Mouse (Mus musculus) c-Kit-positive CD71-negative TER-119-negative erythroid progenitor cells, embryonic 14.5 days (primary cell): ENCODE measurements at regions not wholly inside any gene's neighbourhood (a gene's known extent, or its start where the extent isn't known, plus 50 kb on each side); places are given as distances from the start of the nearest gene placed in this dataset.
"Not testable (repeated sequence)": the region's sequence is repeated elsewhere in the genome, so short reads cannot be mapped to it uniquely, and the experiment has no call there.

ENCODE experiments used
- DNase-seq: peaks from one replicate; pipeline ENCODE4 v3.0.0-alpha.2; 2013; ENCODE audit warnings: low read depth

DNA sequence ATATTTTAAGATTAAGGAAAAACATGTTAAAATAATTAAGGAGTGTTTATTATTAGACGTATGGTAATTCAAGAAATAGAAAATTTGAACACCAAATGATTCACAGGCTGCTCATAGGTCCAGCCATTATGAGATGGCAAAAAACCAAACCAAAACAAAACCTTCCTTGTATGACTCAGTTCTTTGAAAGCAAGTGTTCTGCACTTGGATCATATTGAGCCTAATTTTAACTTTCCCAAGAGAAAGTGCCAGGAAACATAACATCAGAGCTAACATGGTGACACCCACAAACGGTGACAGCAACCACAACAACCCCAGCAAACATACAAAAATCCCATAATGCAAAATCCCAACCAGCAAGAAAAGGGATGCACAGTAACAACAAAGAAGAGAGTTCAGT, 313.7 kb downstream of the Arl4a start:
- no peak for DNase-seq

DNA sequence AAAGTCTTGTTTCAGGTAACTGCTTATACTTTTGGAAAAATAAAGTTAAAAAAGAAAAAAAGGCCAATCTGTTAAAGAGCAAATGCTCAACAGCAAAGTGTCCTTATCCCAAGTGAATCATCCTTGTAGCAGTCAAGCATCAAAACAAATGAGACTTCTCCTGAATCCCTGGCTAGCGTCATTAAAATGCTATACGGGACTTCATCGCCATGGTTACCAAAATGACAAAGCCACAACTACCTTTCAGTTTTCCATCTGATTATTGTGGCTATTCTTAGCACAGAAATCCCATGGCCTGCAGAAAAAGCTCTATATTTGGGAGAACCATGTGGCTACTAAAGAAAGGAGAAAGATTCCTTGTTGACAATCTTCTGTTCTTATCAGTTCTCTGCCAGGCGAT, 322.7 kb downstream of the Arl4a start:
- no peak for DNase-seq

DNA sequence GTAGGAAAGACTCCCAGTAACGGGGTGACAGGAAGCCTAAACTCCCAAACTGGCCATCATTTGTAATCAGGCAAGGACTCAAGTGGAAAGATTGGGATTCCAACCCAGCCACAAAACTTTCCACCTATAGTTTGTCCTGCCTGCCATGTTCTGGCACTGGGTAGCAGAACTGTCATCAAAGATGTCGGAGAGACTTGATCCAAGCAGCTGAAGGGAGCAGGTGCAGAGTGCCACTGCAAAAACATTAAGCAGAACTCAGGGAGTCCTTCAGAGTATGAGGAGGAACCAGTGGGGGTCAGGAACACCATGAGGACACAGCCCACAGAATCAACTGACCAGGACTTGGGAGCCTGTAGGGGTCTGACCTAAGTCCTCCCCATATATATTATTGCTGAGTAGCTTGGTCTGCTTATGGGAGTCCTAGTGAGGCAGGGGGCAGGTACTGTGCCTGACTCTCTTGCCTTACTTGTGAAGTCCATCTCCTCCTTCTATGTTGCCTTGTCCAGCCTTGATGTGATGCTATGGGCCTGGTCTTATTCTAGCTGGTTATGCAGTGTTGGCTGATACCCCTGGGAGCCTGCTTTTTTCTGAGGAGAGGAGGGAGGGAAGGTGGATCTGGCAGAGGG, 323.5 kb downstream of the Arl4a start:
- DNase-seq = no peak

GRCm38 (mm10) chr12:39711807-39712206, 326.0 kb downstream of the Arl4a start:
- no peak for DNase-seq

DNA sequence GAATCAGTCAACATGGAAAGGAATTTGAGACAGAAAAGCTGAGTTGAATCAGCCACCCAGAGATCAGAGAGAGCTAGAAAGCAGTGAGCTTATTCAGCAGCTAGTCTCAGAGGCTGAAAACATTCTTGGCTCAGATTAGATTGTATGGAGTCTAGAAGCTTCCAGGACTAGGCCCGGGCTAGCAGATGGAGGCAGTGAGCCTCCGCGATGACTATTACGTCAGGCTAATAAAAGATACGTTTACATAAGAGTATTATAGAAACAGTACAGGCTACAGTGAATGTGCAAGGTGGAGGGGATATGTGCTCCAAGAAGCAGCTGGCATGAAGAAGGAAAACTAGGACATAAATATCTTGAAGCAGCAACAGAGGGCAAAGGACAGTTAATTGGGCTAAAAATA, 328.0 kb downstream of the Arl4a start:
- DNase-seq = no peak

DNA sequence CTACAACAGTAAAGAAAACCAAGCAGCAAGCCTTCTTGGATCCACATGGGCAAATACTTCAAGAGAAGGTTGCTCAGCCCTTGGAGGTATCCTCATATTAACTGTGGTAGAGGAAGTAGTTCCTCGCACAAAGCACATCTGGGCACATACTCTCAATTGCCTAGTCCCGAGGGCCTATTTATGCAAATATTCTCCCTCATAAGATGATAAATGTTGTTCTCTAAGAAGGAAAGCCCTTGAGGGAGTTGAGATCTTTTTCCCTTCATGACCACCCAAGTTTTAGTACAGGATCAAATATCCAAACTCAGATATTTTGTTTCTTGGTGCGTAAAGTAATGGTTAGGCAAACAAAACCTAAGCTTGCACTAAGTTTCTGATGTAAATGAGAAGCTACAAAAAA, 340.6 kb downstream of the Arl4a start:
- DNase-seq = no peak

GRCm38 (mm10) chr12:39695322-39695721, 342.5 kb downstream of the Arl4a start:
- no peak for DNase-seq

DNA sequence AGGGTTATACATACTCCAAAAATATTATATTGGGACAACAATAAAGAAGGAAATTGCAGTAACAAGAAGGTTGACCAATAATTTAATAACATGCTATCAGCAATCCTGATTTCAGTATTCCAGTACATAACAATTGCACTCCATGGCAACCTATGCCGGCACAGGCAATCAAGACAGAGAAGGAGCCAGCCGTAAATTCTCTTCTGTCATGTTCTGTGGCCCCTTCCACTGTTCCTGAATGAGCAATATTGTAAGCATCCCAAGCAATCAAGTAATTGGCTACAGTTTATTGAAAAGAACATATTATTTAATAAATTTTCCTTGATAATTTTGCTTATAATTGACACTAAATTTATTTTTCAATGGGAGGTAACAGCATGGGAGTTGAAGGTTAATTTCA, 345.8 kb downstream of the Arl4a start:
- DNase-seq = no peak

DNA sequence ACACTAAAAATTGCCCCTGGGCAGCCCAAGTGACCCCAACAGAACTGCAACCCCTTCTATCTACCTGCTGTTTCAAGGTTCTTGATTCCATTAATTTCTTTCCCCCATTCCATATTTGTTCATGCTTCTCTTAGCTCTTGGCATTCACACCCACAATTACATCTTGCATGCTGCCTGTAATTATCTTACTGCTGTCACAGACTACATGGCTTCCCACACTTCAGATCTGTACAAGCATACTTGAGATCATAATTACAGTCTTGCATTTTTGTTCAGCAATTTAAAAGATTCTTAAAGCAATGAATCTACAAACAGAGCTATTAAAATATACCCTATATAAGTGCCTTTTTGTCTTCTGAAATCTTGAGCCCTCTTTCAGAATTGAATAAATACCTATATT, 352.4 kb downstream of the Arl4a start:
- DNase-seq = no peak

- DNase-seq = no peak
These were observed 355.7 kb downstream of the Arl4a start for GRCm38 (mm10) chr12:39682121-39682520.

DNA sequence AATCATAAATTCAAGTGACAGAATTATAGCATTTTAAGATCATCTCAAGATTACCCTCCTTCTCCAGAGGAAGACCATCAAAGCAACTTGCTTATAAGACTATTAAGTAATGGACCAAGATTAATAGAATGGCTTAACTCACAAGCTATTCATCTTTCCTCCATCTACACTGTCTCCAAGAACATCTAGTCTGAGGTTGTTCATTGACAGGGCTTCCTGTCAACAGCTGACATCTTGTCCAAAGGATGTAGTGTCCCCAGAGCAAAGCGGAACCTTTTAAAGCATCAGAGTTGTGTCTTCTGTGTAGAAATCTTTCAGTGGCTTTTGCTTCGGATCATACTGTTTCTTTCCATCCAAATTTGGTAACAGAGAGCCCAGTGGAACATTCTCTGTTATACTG, 362.2 kb downstream of the Arl4a start:
- DNase-seq = no peak

DNA sequence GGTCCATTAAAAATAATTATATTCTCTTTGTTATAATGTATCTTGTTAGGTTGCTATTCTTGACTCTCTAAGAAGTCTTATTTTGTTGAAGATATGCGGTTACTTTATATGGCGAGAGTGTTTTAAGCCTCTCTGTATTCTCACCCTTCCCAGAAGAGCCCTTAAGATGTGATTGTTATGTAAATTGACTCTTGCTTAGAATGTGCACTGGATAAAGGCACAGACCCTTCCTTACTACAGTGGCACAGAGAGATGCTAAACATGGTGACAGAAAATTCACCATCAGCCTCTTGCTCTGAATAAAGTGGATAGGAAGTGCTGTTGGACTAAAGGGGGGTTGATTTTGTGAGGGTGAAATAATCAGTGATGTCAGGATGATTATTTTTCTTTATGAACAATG, 370.1 kb downstream of the Arl4a start:
- no peak for DNase-seq

GRCm38 (mm10) chr12:39665448-39665847, 372.4 kb downstream of the Arl4a start:
- peak; percentile 33 for DNase-seq

DNA sequence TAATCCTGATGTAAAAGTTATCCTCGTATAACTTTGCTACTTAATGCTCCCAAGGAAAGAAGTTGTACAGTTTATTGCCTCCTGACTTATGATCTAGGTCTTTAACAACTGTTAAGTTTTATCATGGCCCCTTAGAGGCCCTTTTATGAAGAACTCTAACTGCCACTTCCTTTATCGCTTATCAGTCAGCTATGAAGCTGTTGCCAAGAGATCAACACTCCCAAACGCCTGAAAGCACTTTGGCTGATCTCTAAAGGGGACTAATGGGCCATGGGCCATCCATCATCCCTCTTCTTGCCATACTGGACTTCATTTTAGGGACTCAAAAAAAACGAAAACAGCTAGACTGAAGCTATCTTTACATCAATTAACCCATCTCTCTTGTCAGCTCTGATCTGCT, 377.4 kb downstream of the Arl4a start:
- DNase-seq = no peak

GRCm38 (mm10) chr12:39656606-39657005, 381.2 kb downstream of the Arl4a start:
- DNase-seq = no peak

DNA sequence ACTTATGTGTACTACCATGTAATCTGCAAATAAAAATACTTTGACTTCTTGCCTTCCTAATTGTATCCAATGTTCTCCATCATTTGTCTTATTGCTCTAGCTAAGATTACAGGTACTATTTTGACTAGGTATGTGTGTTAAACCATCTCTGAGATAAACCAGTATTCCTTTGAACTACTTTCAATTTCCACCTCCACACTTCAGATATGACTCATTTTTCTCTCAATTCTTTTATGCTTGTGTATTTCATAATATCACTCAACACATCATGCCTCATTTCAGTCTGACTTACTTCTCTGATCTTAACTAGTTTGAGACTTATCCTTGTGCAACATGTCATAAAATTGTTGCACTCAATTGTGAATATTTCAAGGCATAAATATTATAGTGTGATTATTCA, 388.9 kb downstream of the Arl4a start:
- DNase-seq = no peak

- no peak for DNase-seq
These were observed 391.3 kb downstream of the Arl4a start for GRCm38 (mm10) chr12:39646556-39646955.

- DNase-seq = no peak
These were observed 392.2 kb downstream of the Arl4a start for GRCm38 (mm10) chr12:39645581-39645980.

GRCm38 (mm10) chr12:39639246-39639645, 398.6 kb downstream of the Arl4a start:
- DNase-seq = no peak

- DNase-seq = no peak
These were observed 403.5 kb downstream of the Arl4a start for GRCm38 (mm10) chr12:39634337-39634736.

DNA sequence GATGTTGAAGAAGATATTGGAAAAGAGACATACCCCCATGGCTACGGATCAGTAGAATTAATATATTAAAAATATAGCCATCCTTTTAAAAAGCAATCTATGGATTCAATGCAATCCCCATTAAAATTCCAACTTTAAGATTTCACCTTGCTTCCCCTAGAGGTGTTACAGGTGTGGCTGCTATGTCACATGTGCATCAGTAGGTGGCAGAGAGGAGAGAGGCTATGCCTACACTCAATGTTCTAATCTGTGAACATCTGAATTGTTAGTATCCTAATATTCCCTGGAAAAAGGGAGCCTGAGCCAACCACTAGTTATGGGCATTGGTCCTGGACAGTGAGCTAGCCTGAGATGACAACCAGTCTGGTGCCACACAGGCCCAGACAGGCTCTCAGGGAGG, 416.6 kb downstream of the Arl4a start:
- no peak for DNase-seq

DNA sequence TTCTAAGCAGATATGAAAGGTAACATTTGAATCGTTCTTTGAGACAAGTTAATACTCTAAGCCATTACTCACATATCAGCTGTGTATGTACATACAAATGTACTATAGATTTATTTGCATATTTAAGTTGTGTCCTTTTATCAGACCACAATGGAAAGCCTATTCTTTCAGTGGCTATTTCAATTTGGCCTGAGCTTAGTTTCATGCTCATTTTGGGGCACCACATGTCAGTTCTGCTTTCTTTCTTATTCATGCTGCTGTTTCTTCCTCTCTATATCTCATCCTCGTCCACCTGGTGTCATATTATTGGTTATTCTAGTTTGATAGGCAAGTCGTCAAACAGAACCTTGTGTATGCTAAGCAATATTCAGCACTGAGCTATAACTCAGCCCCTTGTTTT, 432.5 kb downstream of the Arl4a start:
- no peak for DNase-seq

- no peak for DNase-seq
These were observed 433.1 kb downstream of the Arl4a start for GRCm38 (mm10) chr12:39604723-39605122.

GRCm38 (mm10) chr12:39594726-39595125, 443.1 kb downstream of the Arl4a start:
- DNase-seq = no peak

DNA sequence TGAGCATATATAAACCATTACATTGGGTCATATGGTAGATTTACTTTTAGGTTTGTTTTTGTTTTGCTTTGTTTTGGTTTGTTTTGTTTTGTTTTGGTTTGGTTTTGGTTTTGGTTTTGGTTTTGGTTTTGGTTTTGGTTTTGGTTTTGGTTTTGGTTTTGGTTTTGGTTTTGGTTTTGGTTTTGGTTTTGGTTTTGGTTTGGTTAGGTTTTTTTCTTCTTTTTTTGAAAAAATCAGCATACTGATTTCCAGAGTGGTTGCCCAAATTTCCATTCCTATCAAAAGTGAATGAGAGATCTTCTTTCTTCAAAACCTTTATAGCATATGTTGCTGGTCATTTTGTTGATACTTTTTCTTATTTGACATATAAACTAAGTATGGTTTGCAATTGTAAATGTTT, 444.0 kb downstream of the Arl4a start:
- not testable (repeated sequence) for DNase-seq
